Mouse (Mus musculus): Measurements from ENCODE around the gene Olfr1388. TPM values are rescaled to one million over a fixed set of nuclear protein-coding genes. Genes with fewer than 3 reads are reported as not detected.
"Not testable (repeated sequence)": the region's sequence is repeated elsewhere in the genome, so short reads cannot be mapped to it uniquely, and the experiment has no call there.

Gene Olfr1388
- 0.16 and 0.25 TPM in 2 replicates for polyA plus RNA-seq (2012; rRNA removed)

DNA sequence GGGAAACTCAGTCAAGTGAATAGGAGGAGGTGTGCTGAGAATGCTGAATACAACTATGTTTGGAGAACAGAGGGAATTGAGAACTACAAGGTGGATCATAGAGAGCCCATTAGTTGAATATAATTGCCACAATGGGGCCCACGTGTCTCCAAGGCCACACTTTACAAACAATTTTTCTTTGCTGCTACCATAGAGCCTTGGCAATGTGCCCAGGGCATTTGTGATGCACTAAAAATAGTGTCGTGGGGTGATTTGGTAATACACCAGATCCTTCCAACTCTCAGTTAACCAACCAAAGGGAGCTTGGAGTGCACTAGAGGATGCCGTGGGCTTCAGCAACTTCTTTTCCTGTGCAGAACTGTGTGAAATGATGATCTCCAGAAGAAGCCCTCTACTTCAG, at the start of gene Olfr1388:
TSS of gene Olfr1388 (plus strand) at position 214 of the 400 bp plus-strand sequence.
- no peak for TF ChIP-seq CTCF (IDR thresholded peaks at IDR 0.05; ENCODE audit: borderline replicate concordance, extremely low read depth, insufficient read depth, insufficient read length)
- TF ChIP-seq POLR2A (IDR thresholded peaks at IDR 0.05; ENCODE audit: borderline replicate concordance, extremely low read depth, insufficient read depth, insufficient read length, poor library complexity, severe bottlenecking) = no peak
- DNase-seq (ENCODE audit: low read depth) = peak; percentile 1

GRCm38 (mm10) chr11:49392707-49393106, 43.7 kb upstream of the Olfr1388 start:
- DNase-seq (ENCODE audit: low read depth) = not testable (repeated sequence)

DNA sequence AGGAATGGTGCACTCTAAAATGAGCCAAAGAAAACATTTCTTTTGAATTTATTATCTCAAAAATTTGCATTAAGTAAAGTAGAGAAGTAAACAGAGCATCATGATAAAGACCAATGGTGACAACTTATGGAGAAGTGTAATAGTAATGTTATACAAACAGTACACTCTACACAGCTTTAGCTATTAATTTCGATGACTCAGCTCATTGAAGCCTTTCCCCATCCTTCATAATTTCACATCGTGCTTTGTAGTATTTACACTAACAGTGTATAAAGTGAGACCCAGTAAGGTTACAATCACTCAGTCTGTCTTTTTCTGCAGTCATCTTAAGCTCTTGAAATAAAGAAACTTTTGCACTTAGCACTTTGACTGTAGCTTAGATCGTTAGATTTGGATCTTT, 29.6 kb upstream of the Olfr1388 start:
- TF ChIP-seq POLR2A (IDR thresholded peaks at IDR 0.05; ENCODE audit: borderline replicate concordance, extremely low read depth, insufficient read depth, insufficient read length, poor library complexity, severe bottlenecking) = no peak
- TF ChIP-seq CTCF (IDR thresholded peaks at IDR 0.05; ENCODE audit: borderline replicate concordance, extremely low read depth, insufficient read depth, insufficient read length) = no peak
- DNase-seq (ENCODE audit: low read depth) = no peak

DNA sequence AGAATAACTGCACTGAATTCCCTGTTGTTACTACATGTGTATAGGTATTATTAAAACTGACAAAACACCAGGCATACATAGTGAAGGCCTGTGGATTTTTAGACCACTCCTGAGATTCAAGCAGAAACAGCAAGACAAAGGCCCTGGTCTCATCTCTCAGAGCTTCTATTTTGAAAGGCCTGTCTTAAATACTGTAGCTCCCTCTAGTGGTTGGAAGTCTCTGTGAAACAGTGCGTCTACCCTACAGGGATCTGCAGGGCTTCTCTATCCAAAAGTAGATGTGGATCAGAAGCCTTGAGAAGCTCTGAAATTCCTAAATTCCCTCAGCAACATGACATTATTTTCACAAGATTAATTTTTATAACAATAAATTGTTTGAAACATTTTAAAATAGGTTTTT, 25.9 kb upstream of the Olfr1388 start:
- DNase-seq (ENCODE audit: low read depth) = peak; percentile 37
- TF ChIP-seq CTCF (IDR thresholded peaks at IDR 0.05; ENCODE audit: borderline replicate concordance, extremely low read depth, insufficient read depth, insufficient read length) (peak; percentile 13; the same call in 1 of the 2 replicates), POLR2A (IDR thresholded peaks at IDR 0.05; ENCODE audit: borderline replicate concordance, extremely low read depth, insufficient read depth, insufficient read length, poor library complexity, severe bottlenecking) (no peak)

DNA sequence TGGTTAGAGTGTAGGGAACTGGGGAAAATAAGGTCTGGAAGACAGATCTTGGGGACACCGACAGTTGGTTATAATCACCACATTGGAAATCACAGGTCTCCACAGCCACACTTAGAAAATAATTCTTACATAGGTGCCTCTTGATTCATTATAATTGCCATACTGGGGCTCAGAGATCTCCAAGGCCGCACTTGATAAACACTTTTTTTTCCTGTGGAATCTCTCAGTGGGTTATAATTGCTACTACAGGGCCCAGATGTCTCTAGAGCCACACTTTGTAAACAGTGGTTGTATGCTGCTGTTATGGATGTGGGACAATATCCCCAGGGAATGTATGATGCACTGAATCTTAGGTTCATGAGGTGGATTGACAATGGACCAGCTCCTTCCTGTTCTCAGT, 13.7 kb upstream of the Olfr1388 start, which contains the start of gene Olfr1389:
TSS of gene Olfr1389 (plus strand) at position 301 of the 400 bp plus-strand sequence.
- no peak for TF ChIP-seq POLR2A (IDR thresholded peaks at IDR 0.05; ENCODE audit: borderline replicate concordance, extremely low read depth, insufficient read depth, insufficient read length, poor library complexity, severe bottlenecking)
- no peak for TF ChIP-seq CTCF (IDR thresholded peaks at IDR 0.05; ENCODE audit: borderline replicate concordance, extremely low read depth, insufficient read depth, insufficient read length)

DNA sequence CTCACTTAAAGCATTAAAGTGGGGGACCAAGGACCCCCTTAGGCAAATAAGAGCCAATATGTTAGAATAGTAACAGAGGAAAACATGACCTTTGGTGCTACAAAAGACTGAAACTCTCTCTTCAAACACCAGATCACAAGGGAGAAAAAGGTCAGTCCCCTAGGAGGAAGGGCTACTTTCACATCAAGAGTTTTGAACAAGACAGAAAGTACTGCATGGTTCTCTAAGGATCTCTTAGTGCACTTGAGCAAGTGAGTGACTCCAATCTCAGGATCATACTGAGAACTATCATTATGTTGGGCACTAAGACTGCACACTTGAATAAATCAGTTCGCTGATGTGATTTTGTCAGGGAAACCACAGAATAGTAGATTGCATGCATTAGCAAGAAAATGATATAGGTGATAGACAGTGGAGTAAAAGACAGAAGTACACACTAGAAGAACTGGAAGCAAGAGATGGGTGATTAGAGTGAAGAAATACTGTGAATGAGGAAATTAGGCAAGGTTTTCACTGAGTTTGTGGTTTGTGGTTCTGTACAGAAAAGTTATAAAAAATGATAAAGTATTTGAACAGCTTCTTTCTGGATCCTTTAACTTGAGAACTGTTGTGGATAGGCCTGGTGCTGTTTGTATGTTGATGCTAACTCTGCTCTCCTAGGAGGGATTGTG, 11.0 kb upstream of the Olfr1388 start:
- TF ChIP-seq POLR2A (IDR thresholded peaks at IDR 0.05; ENCODE audit: borderline replicate concordance, extremely low read depth, insufficient read depth, insufficient read length, poor library complexity, severe bottlenecking) = no peak
- TF ChIP-seq CTCF (IDR thresholded peaks at IDR 0.05; ENCODE audit: borderline replicate concordance, extremely low read depth, insufficient read depth, insufficient read length) = no peak
- no peak for DNase-seq (ENCODE audit: low read depth)

More for the DNA sequence above, 13.7 kb upstream of the Olfr1388 start, which contains the start of gene Olfr1389:
- no peak for DNase-seq (ENCODE audit: low read depth)

DNA sequence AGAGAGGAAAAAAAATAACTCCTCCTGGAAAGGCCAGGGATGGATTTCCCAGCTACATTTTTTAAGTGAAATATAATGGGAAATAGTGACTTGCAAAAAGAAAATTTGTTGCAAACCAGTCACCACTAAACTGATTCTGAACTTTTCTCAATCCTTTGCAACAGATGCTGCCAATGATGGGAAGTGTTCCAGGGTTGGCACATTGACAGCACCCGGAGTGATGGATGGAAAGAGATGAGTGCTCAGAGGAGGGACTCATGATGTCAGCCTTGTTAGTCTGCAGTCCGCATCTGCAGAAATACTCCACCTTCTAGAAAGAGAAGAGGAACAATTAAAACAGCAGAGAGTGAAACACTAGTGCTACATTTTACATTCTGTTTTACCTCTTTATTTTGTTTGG, 6.8 kb upstream of the Olfr1388 start:
- DNase-seq (ENCODE audit: low read depth) = peak; percentile 23
- TF ChIP-seq CTCF (IDR thresholded peaks at IDR 0.05; ENCODE audit: borderline replicate concordance, extremely low read depth, insufficient read depth, insufficient read length) (no peak), POLR2A (IDR thresholded peaks at IDR 0.05; ENCODE audit: borderline replicate concordance, extremely low read depth, insufficient read depth, insufficient read length, poor library complexity, severe bottlenecking) (no peak)

DNA sequence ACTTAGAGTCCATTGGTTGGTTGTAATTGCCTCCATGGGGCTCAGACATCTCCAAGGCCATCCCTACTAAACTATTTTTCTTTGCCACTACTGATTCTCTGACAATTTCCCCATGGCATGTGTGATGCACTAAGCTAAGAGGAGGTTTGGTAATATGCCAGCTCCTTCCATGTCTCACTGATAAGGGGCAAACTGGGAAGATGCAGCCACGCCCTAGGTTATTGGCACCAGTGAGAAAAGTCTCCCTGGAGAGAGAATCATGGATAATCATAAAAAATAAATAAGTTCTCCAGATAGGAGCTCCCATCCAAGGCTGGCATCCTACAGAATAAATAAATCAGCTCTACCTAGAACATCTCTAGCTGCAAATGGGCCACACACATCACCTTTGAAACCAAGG, 18.6 kb downstream of the Olfr1388 start, which contains the start of gene Olfr1387:
TSS of gene Olfr1387 (plus strand) at position 301 of the 400 bp plus-strand sequence.
- TF ChIP-seq CTCF (IDR thresholded peaks at IDR 0.05; ENCODE audit: borderline replicate concordance, extremely low read depth, insufficient read depth, insufficient read length) (no peak), POLR2A (IDR thresholded peaks at IDR 0.05; ENCODE audit: borderline replicate concordance, extremely low read depth, insufficient read depth, insufficient read length, poor library complexity, severe bottlenecking) (no peak)
- no peak for DNase-seq (ENCODE audit: low read depth)

DNA sequence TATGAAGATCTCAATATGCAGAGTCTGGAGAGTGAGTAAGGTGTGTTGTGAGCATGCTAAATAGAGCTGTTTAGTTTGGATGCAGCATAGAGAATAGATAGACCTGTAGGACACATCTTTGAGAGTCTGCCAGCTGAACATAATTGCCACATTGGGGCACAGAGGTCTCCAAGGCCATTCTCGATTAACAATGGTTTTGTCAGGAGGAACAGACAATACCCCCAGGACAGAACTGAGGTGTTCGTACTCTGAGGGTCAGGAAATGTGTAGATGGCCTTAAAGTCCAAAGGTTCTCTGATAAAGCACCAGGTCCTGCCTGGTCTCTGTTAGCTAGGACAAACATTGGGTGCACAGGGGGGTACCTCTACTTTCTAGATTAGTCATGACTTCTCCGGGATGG, 28.3 kb downstream of the Olfr1388 start, which contains the start of gene Olfr1386:
TSS of gene Olfr1386 (plus strand) at position 301 of the 400 bp plus-strand sequence.
- DNase-seq (ENCODE audit: low read depth) = not testable (repeated sequence)

DNA sequence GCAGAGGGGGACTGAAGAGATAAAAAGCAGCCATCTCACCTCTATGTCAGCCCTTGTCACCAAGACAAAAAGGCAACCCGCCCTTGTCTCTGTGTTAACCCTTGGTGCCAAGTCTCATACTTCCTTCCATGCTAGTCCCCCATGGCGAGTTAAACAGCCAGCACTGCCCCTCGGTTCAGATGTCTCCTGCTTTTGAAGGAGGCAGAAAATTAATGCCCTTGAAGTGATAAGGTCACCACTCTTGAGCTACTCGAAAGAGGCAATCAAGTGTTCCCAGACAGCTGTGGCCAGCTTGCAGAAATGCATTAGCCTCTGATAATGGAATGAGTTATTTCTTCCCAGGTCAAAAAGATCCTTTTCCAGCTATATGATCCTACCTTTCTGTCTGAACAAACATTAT, 49.5 kb downstream of the Olfr1388 start:
- TF ChIP-seq POLR2A (IDR thresholded peaks at IDR 0.05; ENCODE audit: borderline replicate concordance, extremely low read depth, insufficient read depth, insufficient read length, poor library complexity, severe bottlenecking) (no peak), CTCF (IDR thresholded peaks at IDR 0.05; ENCODE audit: borderline replicate concordance, extremely low read depth, insufficient read depth, insufficient read length) (no peak)
- DNase-seq (ENCODE audit: low read depth) = peak; percentile 1

DNA sequence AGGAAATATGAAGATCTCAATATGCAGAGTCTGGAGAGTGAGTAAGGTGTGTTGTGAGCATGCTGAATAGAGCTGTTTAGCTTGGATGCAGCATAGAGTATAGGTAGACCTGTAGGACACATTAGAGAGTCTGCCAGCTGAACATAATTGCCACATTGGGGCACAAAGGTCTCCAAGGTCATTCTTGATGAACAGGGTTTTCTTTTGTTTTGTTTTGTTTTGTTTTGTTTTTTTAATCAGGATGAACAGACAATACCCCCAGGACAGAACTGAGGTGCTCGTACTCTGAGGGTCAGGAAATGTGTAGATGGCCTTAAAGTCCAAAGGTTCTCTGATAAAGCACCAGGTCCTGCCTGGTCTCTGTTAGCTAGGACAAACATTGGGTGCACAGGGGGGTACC, 52.3 kb downstream of the Olfr1388 start, which contains the start of gene Olfr1385:
TSS of gene Olfr1385 (plus strand) at position 301 of the 400 bp plus-strand sequence.
- DNase-seq (ENCODE audit: low read depth) = not testable (repeated sequence)

Other genes with a start within 250 kb of the Olfr1388 start
- 0.06 and 0.16 TPM in 2 replicates for gene Btnl9, start 249.5 kb upstream of the Olfr1388 start, polyA plus RNA-seq (2012; rRNA removed)
- 23.8 and 34.9 TPM in 2 replicates for gene Zfp62, start 233.3 kb upstream of the Olfr1388 start, polyA plus RNA-seq (2012; rRNA removed)
- gene Mgat1, start 192.4 kb upstream of the Olfr1388 start, polyA plus RNA-seq (2012; rRNA removed) = 60.6 and 65.9 TPM in 2 replicates
- gene Olfr1393, start 158.3 kb upstream of the Olfr1388 start, polyA plus RNA-seq (2012; rRNA removed) = 0.19 and 0.26 TPM in 2 replicates
- gene Olfr1392, start 151.3 kb upstream of the Olfr1388 start, polyA plus RNA-seq (2012; rRNA removed) = 0.26 and 0.29 TPM in 2 replicates
- not detected in 2 replicates for gene Olfr10, start 131.9 kb upstream of the Olfr1388 start, polyA plus RNA-seq (2012; rRNA removed)
- not detected in 2 replicates for gene Olfr1391, start 113.9 kb upstream of the Olfr1388 start, polyA plus RNA-seq (2012; rRNA removed)
- not detected in 2 replicates for gene Olfr1390, start 101.4 kb upstream of the Olfr1388 start, polyA plus RNA-seq (2012; rRNA removed)
- gene Olfr1389, start 13.6 kb upstream of the Olfr1388 start, polyA plus RNA-seq (2012; rRNA removed) = not detected in 2 replicates
- gene Olfr1387, start 18.7 kb downstream of the Olfr1388 start, polyA plus RNA-seq (2012; rRNA removed) = not detected in 2 replicates
- not detected in 2 replicates for gene Olfr1386, start 28.4 kb downstream of the Olfr1388 start, polyA plus RNA-seq (2012; rRNA removed)
- gene Olfr1385, start 52.4 kb downstream of the Olfr1388 start, polyA plus RNA-seq (2012; rRNA removed) = not detected in 2 replicates
- gene Olfr1384, start 70.1 kb downstream of the Olfr1388 start, polyA plus RNA-seq (2012; rRNA removed) = not detected in 2 replicates
- not detected in 2 replicates for gene Olfr1383, start 83.0 kb downstream of the Olfr1388 start, polyA plus RNA-seq (2012; rRNA removed)
- gene Olfr1382, start 91.6 kb downstream of the Olfr1388 start, polyA plus RNA-seq (2012; rRNA removed) = not detected in 2 replicates
- not detected in 2 replicates for gene Olfr1381, start 106.8 kb downstream of the Olfr1388 start, polyA plus RNA-seq (2012; rRNA removed)
- gene Olfr1380, start 120.3 kb downstream of the Olfr1388 start, polyA plus RNA-seq (2012; rRNA removed) = not detected in 2 replicates
- 2.3 and 3.7 TPM in 2 replicates for gene Flt4, start 172.6 kb downstream of the Olfr1388 start, polyA plus RNA-seq (2012; rRNA removed)
- gene Scgb3a1, start 227.0 kb downstream of the Olfr1388 start, polyA plus RNA-seq (2012; rRNA removed) = not detected in 2 replicates